In the genomic region with DNA sequence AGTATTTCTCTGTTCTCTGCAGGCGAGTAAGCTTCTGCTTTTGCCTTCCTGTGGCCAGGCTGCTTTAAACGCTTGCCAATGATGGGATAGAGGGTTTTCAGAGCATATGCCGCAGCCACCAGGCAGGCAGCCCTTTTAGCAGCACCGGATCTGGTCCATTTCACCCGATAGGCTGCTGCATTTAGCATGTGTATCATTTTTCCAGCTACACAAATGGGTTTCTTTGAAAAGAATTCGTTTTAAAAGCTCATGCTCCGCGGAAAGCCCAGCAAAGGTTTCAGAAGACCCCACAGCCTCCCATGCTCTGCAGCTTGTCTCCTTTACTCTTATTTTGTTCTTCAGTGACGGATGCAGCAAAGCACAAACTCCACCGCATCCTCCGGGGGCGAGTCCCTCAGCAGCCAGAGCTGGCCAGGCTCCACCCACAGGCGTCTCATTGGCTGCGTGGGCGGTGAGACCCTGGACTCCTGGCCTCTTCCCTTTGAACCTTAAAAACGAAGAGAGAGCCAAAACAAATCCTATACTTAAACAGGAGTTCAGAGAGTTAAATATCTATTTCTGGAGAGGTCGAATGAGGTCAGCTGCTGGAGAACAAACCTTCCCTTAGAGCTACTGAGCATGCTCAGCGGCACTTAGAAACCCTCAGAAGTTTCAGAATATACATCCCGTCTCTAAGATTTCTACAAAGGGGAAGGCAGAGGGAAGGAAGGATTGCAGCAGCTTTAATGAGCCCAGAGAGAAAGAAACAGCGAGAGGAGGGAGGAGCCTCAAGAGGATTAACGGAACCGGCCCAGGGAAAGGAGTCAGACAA, we compare ENCODE assay signal across 8 mouse cellular contexts. TPM values are rescaled to one million over a fixed set of nuclear protein-coding genes. Genes with fewer than 3 reads are reported as not detected.
DNase-seq lines count a peak whose midpoint lies in the region; ATAC-seq lines count a peak whose summit lies in the region.

TSS of gene Abcd2 (minus strand) at position 388 of the 811 bp plus-strand sequence.

- H3K4me3 ChIP-seq in hindbrain, embryonic 13.5 days, result peak within 1 kb of the TSS; percentile 53

- H3K9me3 ChIP-seq in hindbrain, embryonic 13.5 days, result no peaks in the 10 kb centered on the region

- under 1% methylated on average over 22 of the region's 22 CpGs for WGBS in hindbrain, embryonic 13.5 days

- DNase-seq in adrenal gland, adult 8-10 months, result peak; percentile 48
- peak; percentile 39 to 74 for DNase-seq in cerebellum, postnatal 4 days (ENCODE audit: low spot score in 2 of 2)
- DNase-seq in frontal cortex, postnatal 36 days (ENCODE audit: low spot score in 2 of 2), result peak; percentile 79 to 85
- peak; percentile 46 to 61 for DNase-seq in layer of hippocampus, postnatal 25 days (ENCODE audit: extremely low spot score in 1 of 2, low spot score in 1 of 2)
- DNase-seq in lung, postnatal 10 days, result peak; percentile 89
- DNase-seq in ovary, postnatal 14 days (ENCODE audit: low spot score), result peak; percentile 60
- DNase-seq in urinary bladder, postnatal 4 days (ENCODE audit: low spot score in 2 of 2), result peak; percentile 63 to 66

- peak within 1 kb of the TSS; percentile 75 for H3K9ac ChIP-seq in hindbrain, embryonic 13.5 days

- peak within 1 kb of the TSS; percentile 85 for H3K27ac ChIP-seq in hindbrain, embryonic 13.5 days

- H3K27me3 ChIP-seq in hindbrain, embryonic 13.5 days, result no peaks in the 10 kb centered on the region

- peak; percentile 95 for ATAC-seq in hindbrain, embryonic 13.5 days (ENCODE audit: low FRiP score)

- H3K4me2 ChIP-seq in hindbrain, embryonic 13.5 days, result peak within 1 kb of the TSS; percentile 90

- no peaks in the 10 kb centered on the region for H3K36me3 ChIP-seq in hindbrain, embryonic 13.5 days

- H3K4me1 ChIP-seq in hindbrain, embryonic 13.5 days (replicated peaks), result peaks cover 27% of the 10 kb centered on the region

RNA-seq across cellular contexts. Expression of gene Abcd2, which starts in this region (rescaled TPM):
- total RNA-seq in adrenal gland, adult 8-10 months (2022), result 10 to 100 TPM; 10.6 to 42.9 (median 14.4) TPM
- 10.3 and 10.6 TPM in 2 replicates for polyA plus RNA-seq in hindbrain, embryonic 13.5 days (2015; fragmentation: Nextera tagmentation; extraction: Ambion mirVana)
- 10 to 100 TPM; 20.2 to 22.2 TPM for total RNA-seq in layer of hippocampus, postnatal 25 days (2021)

Comparison
In these comparisons a context has a peak if more than half of its experiments do, and no peak if none do; other contexts are left out.
1. Peak in every context shown above with its lines: DNase-seq, ATAC-seq, H3K4me3 ChIP-seq and H3K27ac ChIP-seq.